Mouse (Mus musculus): ENCODE measurements at regions not wholly inside any gene's neighbourhood (a gene's known extent, or its start where the extent isn't known, plus 50 kb on each side); places are given as distances from the start of the nearest gene placed in this dataset.
A peak's percentile ranks its signal among the peaks of the same experiment; 100 is the strongest.

- peak; percentile 40 for DNase-seq
Observed at GRCm38 (mm10) chr17:87202958-87203720, 62.6 kb downstream of the Mcfd2 start.

GRCm38 (mm10) chr17:87202490-87202889 is 63.2 kb downstream of the Mcfd2 start:
- DNase-seq = peak; percentile 87

GRCm38 (mm10) chr17:87200721-87201242 is 65.0 kb downstream of the Mcfd2 start:
- peak; percentile 72 for DNase-seq

GRCm38 (mm10) chr17:87200134-87200533 is 65.6 kb downstream of the Mcfd2 start:
- DNase-seq = no peak

- DNase-seq = no peak
Observed at GRCm38 (mm10) chr17:87199134-87199533, 66.6 kb downstream of the Mcfd2 start.

GRCm38 (mm10) chr17:87197434-87197833 is 68.3 kb downstream of the Mcfd2 start:
- no peak for DNase-seq

- no peak for DNase-seq
Observed at GRCm38 (mm10) chr17:87194639-87195038, 71.1 kb downstream of the Mcfd2 start.

- DNase-seq = no peak
Observed at GRCm38 (mm10) chr17:87193482-87193881, 72.3 kb downstream of the Mcfd2 start.

GRCm38 (mm10) chr17:87189670-87190069 is 76.1 kb downstream of the Mcfd2 start:
- DNase-seq = no peak

Measured in lung, postnatal 36 days (tissue).